Mouse (Mus musculus): ENCODE measurements at regions not wholly inside any gene's neighbourhood (a gene's known extent, or its start where the extent isn't known, plus 50 kb on each side); places are given as distances from the start of the nearest gene placed in this dataset.

GRCm38 (mm10) chr7:69946396-69946795 lies 420.1 kb downstream of the Nr2f2 start:
- Histone ChIP-seq H3K27ac (ENCODE audit: insufficient read depth, low read length) (no peak overlapping the region), H3K4me1 (ENCODE audit: control insufficient read depth, insufficient read depth, low read length) (no peaks in the 10 kb centered on the region), H3K4me3 (ENCODE audit: insufficient read depth, low read length) (no peak overlapping the region)
- TF ChIP-seq POLR2A (IDR thresholded peaks at IDR 0.05; ENCODE audit: extremely low read depth, insufficient read depth, low read length) (no peak), CTCF (IDR thresholded peaks at IDR 0.05; ENCODE audit: extremely low read depth, insufficient read depth, low read length) (no peak)

GRCm38 (mm10) chr7:69941881-69942280 lies 424.7 kb downstream of the Nr2f2 start:
- no peak for TF ChIP-seq POLR2A (IDR thresholded peaks at IDR 0.05; ENCODE audit: extremely low read depth, insufficient read depth, low read length)
- TF ChIP-seq CTCF (IDR thresholded peaks at IDR 0.05; ENCODE audit: extremely low read depth, insufficient read depth, low read length) = no peak
- no peak overlapping the region for H3K4me3 ChIP-seq (ENCODE audit: insufficient read depth, low read length)

GRCm38 (mm10) chr7:69925261-69925660 lies 441.3 kb downstream of the Nr2f2 start:
- H3K4me1 ChIP-seq (ENCODE audit: control insufficient read depth, insufficient read depth, low read length) = no peaks in the 10 kb centered on the region
- H3K27ac ChIP-seq (ENCODE audit: insufficient read depth, low read length) = no peak overlapping the region
- no peak overlapping the region for H3K4me3 ChIP-seq (ENCODE audit: insufficient read depth, low read length)
- no peak for TF ChIP-seq CTCF (IDR thresholded peaks at IDR 0.05; ENCODE audit: extremely low read depth, insufficient read depth, low read length)
- no peak for TF ChIP-seq POLR2A (IDR thresholded peaks at IDR 0.05; ENCODE audit: extremely low read depth, insufficient read depth, low read length)

More at GRCm38 (mm10) chr7:69941881-69942280, 424.7 kb downstream of the Nr2f2 start:
- Histone ChIP-seq H3K4me1 (ENCODE audit: control insufficient read depth, insufficient read depth, low read length) (no peaks in the 10 kb centered on the region), H3K27ac (ENCODE audit: insufficient read depth, low read length) (no peak overlapping the region)

GRCm38 (mm10) chr7:69924551-69924950 lies 442.0 kb downstream of the Nr2f2 start:
- H3K27ac ChIP-seq (ENCODE audit: insufficient read depth, low read length) = no peak overlapping the region

GRCm38 (mm10) chr7:69911760-69912159 lies 454.8 kb downstream of the Nr2f2 start:
- Histone ChIP-seq H3K4me3 (ENCODE audit: insufficient read depth, low read length) (no peak overlapping the region), H3K4me1 (ENCODE audit: control insufficient read depth, insufficient read depth, low read length) (no peaks in the 10 kb centered on the region), H3K27ac (ENCODE audit: insufficient read depth, low read length) (no peak overlapping the region)
- TF ChIP-seq CTCF (IDR thresholded peaks at IDR 0.05; ENCODE audit: extremely low read depth, insufficient read depth, low read length) = no peak
- no peak for TF ChIP-seq POLR2A (IDR thresholded peaks at IDR 0.05; ENCODE audit: extremely low read depth, insufficient read depth, low read length)

More at GRCm38 (mm10) chr7:69924551-69924950, 442.0 kb downstream of the Nr2f2 start:
- H3K4me1 ChIP-seq (ENCODE audit: control insufficient read depth, insufficient read depth, low read length) = no peaks in the 10 kb centered on the region
- TF ChIP-seq CTCF (IDR thresholded peaks at IDR 0.05; ENCODE audit: extremely low read depth, insufficient read depth, low read length) (no peak), POLR2A (IDR thresholded peaks at IDR 0.05; ENCODE audit: extremely low read depth, insufficient read depth, low read length) (no peak)
- no peak overlapping the region for H3K4me3 ChIP-seq (ENCODE audit: insufficient read depth, low read length)

- no peak overlapping the region for H3K27ac ChIP-seq (ENCODE audit: insufficient read depth, low read length)
- no peak for TF ChIP-seq POLR2A (IDR thresholded peaks at IDR 0.05; ENCODE audit: extremely low read depth, insufficient read depth, low read length)
- no peak for TF ChIP-seq CTCF (IDR thresholded peaks at IDR 0.05; ENCODE audit: extremely low read depth, insufficient read depth, low read length)
- no peaks in the 10 kb centered on the region for H3K4me1 ChIP-seq (ENCODE audit: control insufficient read depth, insufficient read depth, low read length)
- H3K4me3 ChIP-seq (ENCODE audit: insufficient read depth, low read length) = no peak overlapping the region
These were observed 476.0 kb downstream of the Nr2f2 start for GRCm38 (mm10) chr7:69890503-69891061.

- Histone ChIP-seq H3K27ac (ENCODE audit: insufficient read depth, low read length) (no peak overlapping the region), H3K4me1 (ENCODE audit: control insufficient read depth, insufficient read depth, low read length) (no peaks in the 10 kb centered on the region), H3K4me3 (ENCODE audit: insufficient read depth, low read length) (no peak overlapping the region)
- no peak for TF ChIP-seq POLR2A (IDR thresholded peaks at IDR 0.05; ENCODE audit: extremely low read depth, insufficient read depth, low read length)
- no peak for TF ChIP-seq CTCF (IDR thresholded peaks at IDR 0.05; ENCODE audit: extremely low read depth, insufficient read depth, low read length)
These were observed 478.3 kb downstream of the Nr2f2 start for GRCm38 (mm10) chr7:69888251-69888650.

- TF ChIP-seq CTCF (IDR thresholded peaks at IDR 0.05; ENCODE audit: extremely low read depth, insufficient read depth, low read length) = no peak
- TF ChIP-seq POLR2A (IDR thresholded peaks at IDR 0.05; ENCODE audit: extremely low read depth, insufficient read depth, low read length) = no peak
- H3K4me3 ChIP-seq (ENCODE audit: insufficient read depth, low read length) = no peak overlapping the region
- no peak overlapping the region for H3K27ac ChIP-seq (ENCODE audit: insufficient read depth, low read length)
- H3K4me1 ChIP-seq (ENCODE audit: control insufficient read depth, insufficient read depth, low read length) = no peaks in the 10 kb centered on the region
These were observed 489.5 kb downstream of the Nr2f2 start for GRCm38 (mm10) chr7:69877031-69877430.

- Histone ChIP-seq H3K4me1 (ENCODE audit: control insufficient read depth, insufficient read depth, low read length) (no peaks in the 10 kb centered on the region), H3K27ac (ENCODE audit: insufficient read depth, low read length) (no peak overlapping the region), H3K4me3 (ENCODE audit: insufficient read depth, low read length) (no peak overlapping the region)
- TF ChIP-seq CTCF (IDR thresholded peaks at IDR 0.05; ENCODE audit: extremely low read depth, insufficient read depth, low read length) = no peak
- no peak for TF ChIP-seq POLR2A (IDR thresholded peaks at IDR 0.05; ENCODE audit: extremely low read depth, insufficient read depth, low read length)
These were observed 500.7 kb downstream of the Nr2f2 start for GRCm38 (mm10) chr7:69865801-69866200.

GRCm38 (mm10) chr7:69844631-69845324 lies 521.8 kb downstream of the Nr2f2 start:
- Histone ChIP-seq H3K27ac (ENCODE audit: insufficient read depth, low read length) (no peak overlapping the region), H3K4me1 (ENCODE audit: control insufficient read depth, insufficient read depth, low read length) (no peaks in the 10 kb centered on the region), H3K4me3 (ENCODE audit: insufficient read depth, low read length) (no peak overlapping the region)
- no peak for TF ChIP-seq CTCF (IDR thresholded peaks at IDR 0.05; ENCODE audit: extremely low read depth, insufficient read depth, low read length)
- TF ChIP-seq POLR2A (IDR thresholded peaks at IDR 0.05; ENCODE audit: extremely low read depth, insufficient read depth, low read length) = no peak

All from cortical plate, adult 2 months (tissue).